Mouse (Mus musculus) ES-E14 (cell line): ENCODE data around the gene Egr4. TPM values are rescaled to one million over a fixed set of nuclear protein-coding genes. Genes with fewer than 3 reads are reported as not detected.

Experiments
- DNase-seq: peaks from one replicate; pipeline ENCODE4 v3.0.0-alpha.2; 2013; ENCODE audit warnings: low read depth, low spot score
- H3K27ac ChIP-seq: 2 replicates; pipeline ENCODE4 v1.5.1; 2012; ENCODE audit warnings: low read depth, mild to moderate bottlenecking, low read length, moderate library complexity, mixed read lengths; ENCODE audit not compliant: poor library complexity, insufficient read depth, severe bottlenecking
- H3K36me3 ChIP-seq: 2 replicates; pipeline ENCODE4 v1.6.1; 2012; ENCODE audit warnings: mild to moderate bottlenecking, low read length, moderate library complexity, mixed read lengths; ENCODE audit not compliant: control insufficient read depth, poor library complexity, insufficient read depth, severe bottlenecking
- H3K4me1 ChIP-seq, 2 experiments: fragments of 150-350 bp in 1 of 2; sonication (generic) in 1 of 2; 2 replicates each; pipeline ENCODE4 v1.6.1; 2012; ENCODE audit warnings: low read length in 2 of 2, mild to moderate bottlenecking in 1 of 2, mixed read lengths in 1 of 2; ENCODE audit not compliant: control insufficient read depth in 2 of 2, insufficient read depth in 2 of 2, poor library complexity in 1 of 2
- H3K4me3 ChIP-seq, 2 experiments: fragments of 150-350 bp in 1 of 2; sonication (generic) in 1 of 2; 2 replicates each; pipeline ENCODE4 v1.5.1; 2012; ENCODE audit warnings: low read length in 2 of 2, low read depth in 1 of 2, mild to moderate bottlenecking in 1 of 2, mixed read lengths in 1 of 2; ENCODE audit not compliant: insufficient read depth in 1 of 2, poor library complexity in 1 of 2, severe bottlenecking in 1 of 2
- H3K9ac ChIP-seq: 2 replicates; pipeline ENCODE4 v1.6.1; 2012; ENCODE audit warnings: low read depth, mild to moderate bottlenecking, low read length, mixed read lengths; ENCODE audit not compliant: poor library complexity, insufficient read depth, severe bottlenecking
- H3K9me3 ChIP-seq: fragments of 150-350 bp; sonication (generic); 2 replicates; pipeline ENCODE4 v1.6.1; 2012; ENCODE audit warnings: low read depth, mild to moderate bottlenecking, low read length; ENCODE audit not compliant: control insufficient read depth, insufficient read depth
- CHD2 ChIP-seq: IDR thresholded peaks from 2 replicates; pipeline ENCODE4 v1.6.1; 2014; ENCODE audit warnings: mild to moderate bottlenecking, low read depth, low read length, inconsistent platforms
- HCFC1 ChIP-seq: IDR thresholded peaks from 2 replicates; pipeline ENCODE4 v1.6.1; 2012; ENCODE audit warnings: low read length, inconsistent platforms, borderline replicate concordance; ENCODE audit not compliant: insufficient read depth
- MAFK ChIP-seq: IDR thresholded peaks from 2 replicates; pipeline ENCODE4 v1.6.1; 2014; ENCODE audit warnings: mild to moderate bottlenecking, low read depth, low read length, inconsistent platforms; ENCODE audit not compliant: insufficient read depth
- ZC3H11A ChIP-seq: IDR thresholded peaks from 2 replicates; pipeline ENCODE4 v1.6.1; 2012; ENCODE audit warnings: low read depth, mild to moderate bottlenecking, inconsistent platforms, low read length, borderline replicate concordance
- ZNF384 ChIP-seq: IDR thresholded peaks from 2 replicates; pipeline ENCODE4 v1.6.1; 2012; ENCODE audit warnings: low read depth, low read length, inconsistent platforms
- in situ Hi-C, 2 experiments: fragments of 600-800 bp; cut with MboI; formaldehyde crosslinking; loops; one replicate each; pipeline ENCODE4 v1.15.1; 2025; ENCODE audit warnings: low sequenced_read_pairs in 2 of 2, inconsistent platforms in 1 of 2; ENCODE audit not compliant: unreplicated experiment in 2 of 2
- total RNA-seq: library from RNA; depleted of rRNA; stranded (reverse); fragments of 300-350 nt; gene quantifications from 2 replicates; pipeline ENCODE4 v1.2.3, GENCODE M21; 2012

The Egr4 gene
- total RNA-seq, 1 experiment = 0.31 TPM

- Histone ChIP-seq H3K9ac (no peak overlapping the region), H3K4me3 (no peak overlapping the region), H3K36me3 (no peaks in the 10 kb centered on the region), H3K27ac (no peak overlapping the region), H3K4me1 (no peaks in the 10 kb centered on the region), H3K9me3 (no peaks in the 10 kb centered on the region)
- DNase-seq = no peak
- TF ChIP-seq ZC3H11A (no peak), ZNF384 (no peak), HCFC1 (no peak), CHD2 (no peak), MAFK (no peak)
- in situ Hi-C loops = no loop called here
Observed at GRCm38 (mm10) chr6:85543351-85544175, 30.2 kb upstream of the Egr4 start.

DNA sequence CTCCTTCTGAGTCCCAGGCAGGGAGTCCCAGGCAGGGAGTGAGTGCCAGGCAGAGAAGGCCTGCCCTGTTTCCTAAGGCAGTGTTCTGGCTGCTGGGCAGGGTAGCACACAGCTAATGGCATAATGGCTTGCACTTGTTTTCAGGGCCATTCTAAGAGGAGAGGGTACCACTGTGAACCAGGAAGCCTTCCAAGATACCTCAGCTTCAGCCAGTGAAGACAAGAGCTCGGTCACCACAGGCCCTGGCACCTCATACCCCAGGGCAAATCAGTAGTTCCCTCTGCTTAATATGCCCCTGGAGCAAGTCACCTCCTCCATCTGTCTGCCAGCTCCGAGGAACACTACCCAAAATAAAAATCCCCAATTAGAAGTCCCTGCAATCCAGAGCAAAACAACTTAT, 9.4 kb upstream of the Egr4 start:
- Histone ChIP-seq H3K4me3 (no peak overlapping the region), H3K9ac (no peak overlapping the region), H3K9me3 (no peaks in the 10 kb centered on the region), H3K4me1 (peaks cover 11 to 14% of the 10 kb centered on the region in 2 experiments), H3K27ac (no peak overlapping the region), H3K36me3 (no peaks in the 10 kb centered on the region)
- in situ Hi-C loops = no loop called here
- no peak for DNase-seq
- TF ChIP-seq HCFC1 (no peak), ZC3H11A (no peak), ZNF384 (no peak), CHD2 (no peak), MAFK (no peak)

- Histone ChIP-seq H3K4me3 (no peak overlapping the region), H3K27ac (no peak overlapping the region), H3K9me3 (no peaks in the 10 kb centered on the region), H3K36me3 (no peaks in the 10 kb centered on the region), H3K9ac (no peak overlapping the region), H3K4me1 (peaks cover 11 to 13% of the 10 kb centered on the region in 2 experiments)
- in situ Hi-C loops = no loop called here
- DNase-seq = no peak
- TF ChIP-seq CHD2 (no peak), MAFK (peak; percentile 69), ZC3H11A (no peak)
Observed at GRCm38 (mm10) chr6:85522026-85522425, 8.6 kb upstream of the Egr4 start.

DNA sequence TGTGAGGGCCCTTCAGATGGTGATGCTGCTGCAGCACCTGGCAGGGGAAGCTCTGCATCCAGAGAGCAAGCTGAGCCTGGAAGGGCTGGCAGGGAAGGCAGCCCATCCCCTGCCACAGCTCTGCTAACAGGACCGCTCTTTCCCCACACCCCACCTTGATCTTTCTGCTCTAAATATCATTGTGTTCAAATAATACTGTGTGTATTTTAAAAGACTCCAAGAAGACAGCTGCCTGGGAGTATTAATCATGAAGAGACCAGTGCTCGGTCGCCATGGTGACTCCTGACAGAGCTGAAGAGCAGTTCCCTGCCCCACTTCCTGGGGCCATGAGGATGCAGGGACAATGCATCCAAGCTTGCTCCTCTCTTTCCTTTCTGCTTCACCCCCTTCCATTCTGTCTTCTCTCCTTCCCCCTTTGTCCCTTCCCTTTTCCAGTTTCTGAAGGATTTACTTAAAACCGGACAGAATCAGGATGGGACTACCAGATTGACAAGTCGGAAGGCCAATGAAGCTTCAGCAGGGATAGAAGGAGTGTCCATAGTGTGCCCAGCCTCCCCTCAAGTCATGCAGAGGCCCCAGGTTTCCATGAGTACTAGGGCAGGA, 4.8 kb upstream of the Egr4 start:
- no peaks in the 10 kb centered on the region for H3K36me3 ChIP-seq
- H3K27ac ChIP-seq = no peak overlapping the region
- in situ Hi-C loops = no loop called here

More for the DNA sequence above, 4.8 kb upstream of the Egr4 start:
- Histone ChIP-seq H3K4me3 (no peak overlapping the region), H3K4me1 (peaks cover 8 to 13% of the 10 kb centered on the region in 2 experiments), H3K9ac (no peak overlapping the region), H3K9me3 (no peaks in the 10 kb centered on the region)
- no peak for TF ChIP-seq HCFC1
- DNase-seq = no peak
